Mouse (Mus musculus) kidney, postnatal 4 days (tissue): ENCODE results near the gene Dus1l.
A peak's percentile ranks its signal among the peaks of the same experiment; 100 is the strongest.
"Not testable (repeated sequence)": the region's sequence is repeated elsewhere in the genome, so short reads cannot be mapped to it uniquely, and the experiment has no call there.

Experiments
- DNase-seq, 2 experiments: peaks; one replicate each; pipeline ENCODE4 v3.0.0; 2021; ENCODE audit warnings: mixed read lengths in 2 of 2

Dus1l gene

DNA sequence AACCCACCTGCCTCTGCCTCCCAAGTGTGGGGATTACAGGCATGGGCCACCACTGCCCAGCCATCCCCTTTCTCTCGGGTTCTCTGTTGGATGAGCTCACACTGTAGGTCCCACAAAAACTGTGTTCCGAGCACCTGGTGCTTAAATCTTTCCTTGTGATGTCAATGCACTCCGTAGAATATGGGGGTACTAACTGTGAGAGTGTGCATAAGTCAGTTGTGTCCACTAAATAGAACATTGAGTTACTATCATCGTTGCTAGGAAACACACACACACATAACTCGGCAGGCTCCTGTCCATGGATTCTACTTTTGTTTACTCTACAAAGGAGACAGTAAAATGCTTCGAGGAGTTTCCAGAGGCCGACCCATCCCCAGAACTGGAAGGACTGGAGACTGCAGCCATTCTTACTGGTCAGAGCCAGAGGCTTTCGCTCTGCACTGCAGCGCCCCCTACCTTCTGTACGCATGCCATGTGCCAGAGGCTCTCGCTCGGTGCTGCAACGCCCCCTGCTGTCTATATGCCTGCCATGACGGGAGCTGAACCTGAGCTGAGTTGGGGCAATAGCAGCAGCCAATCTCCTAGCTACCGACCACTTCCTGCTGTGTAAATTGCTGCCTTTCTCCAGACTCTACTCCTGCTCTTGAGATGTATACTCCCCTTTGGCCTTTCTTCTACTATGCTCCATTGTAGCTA lies 20.3 kb downstream of the Dus1l start:
- DNase-seq, result peak; percentile 98 to 99

DNA sequence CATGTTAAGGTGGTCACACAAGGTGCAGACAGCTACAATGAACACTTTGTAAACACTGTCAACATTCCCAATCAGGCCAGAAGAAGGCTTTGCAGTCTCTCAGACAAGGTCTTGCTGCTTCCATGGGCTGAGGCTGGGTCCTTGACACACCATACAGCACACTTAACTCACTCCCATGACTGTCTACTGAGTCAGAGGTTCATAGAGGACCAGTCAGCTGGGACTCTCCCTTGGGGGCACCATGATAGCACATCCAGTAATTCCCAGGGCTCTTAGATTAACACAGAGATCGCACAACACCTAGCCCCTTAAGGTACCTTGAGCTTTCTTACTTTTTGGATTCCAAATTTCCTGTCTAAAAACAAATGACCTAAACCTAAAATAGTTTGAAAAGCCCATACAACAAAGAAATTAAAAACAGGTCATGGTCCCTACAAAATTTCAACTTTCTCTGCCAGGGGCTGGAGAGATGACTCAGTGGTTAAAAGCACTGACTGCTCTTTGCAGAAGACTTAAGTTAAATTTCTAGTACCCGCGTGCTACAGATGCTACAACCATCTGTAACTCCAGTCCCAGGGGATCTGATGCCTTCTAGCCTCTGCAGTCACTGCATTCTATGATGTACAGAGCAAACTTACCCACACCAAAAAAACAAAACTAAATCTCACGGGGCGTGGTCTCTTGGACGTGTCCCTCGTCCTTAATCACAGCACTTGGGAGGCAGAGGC lies 22.6 kb downstream of the Dus1l start:
- DNase-seq, result no peak

DNA sequence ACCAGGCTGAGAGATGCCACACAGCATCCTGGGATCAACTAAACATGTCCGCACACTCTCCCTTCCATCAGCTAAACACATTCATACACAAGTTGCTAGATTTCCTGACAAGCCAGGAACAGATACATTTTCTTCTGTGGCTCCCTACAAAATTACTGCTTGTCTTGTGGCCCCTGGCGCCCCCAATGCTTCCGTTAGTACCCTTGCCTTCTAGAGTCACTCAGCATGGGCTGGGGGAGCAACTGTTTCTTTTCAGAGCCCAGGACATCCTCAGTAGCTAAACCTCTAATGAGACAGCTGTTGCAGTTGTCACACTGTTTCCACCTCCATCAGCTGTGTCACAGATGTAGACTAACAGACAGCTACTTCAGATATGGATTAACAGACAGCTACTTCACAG lies 23.5 kb downstream of the Dus1l start:
- DNase-seq, result no peak

DNA sequence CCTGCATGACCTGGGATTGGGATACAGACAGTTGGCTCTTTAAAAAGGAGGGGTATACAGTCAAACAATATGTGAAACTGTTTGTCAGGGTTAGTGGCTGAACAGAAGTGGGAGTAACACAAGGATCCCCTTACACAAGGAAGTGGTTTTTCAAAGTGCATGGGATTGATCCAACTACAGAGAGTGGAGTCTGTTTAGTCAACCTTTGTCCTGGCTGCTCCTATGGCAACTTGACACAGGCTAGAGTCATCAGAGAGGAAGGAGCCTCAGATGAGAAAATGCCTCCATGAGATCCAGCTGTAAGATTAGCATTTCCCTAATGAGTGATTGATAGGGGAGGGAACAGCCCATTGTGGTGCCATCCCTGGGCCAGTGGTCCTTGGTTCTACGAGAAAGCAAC lies 28.0 kb downstream of the Dus1l start:
- no peak for DNase-seq

DNA sequence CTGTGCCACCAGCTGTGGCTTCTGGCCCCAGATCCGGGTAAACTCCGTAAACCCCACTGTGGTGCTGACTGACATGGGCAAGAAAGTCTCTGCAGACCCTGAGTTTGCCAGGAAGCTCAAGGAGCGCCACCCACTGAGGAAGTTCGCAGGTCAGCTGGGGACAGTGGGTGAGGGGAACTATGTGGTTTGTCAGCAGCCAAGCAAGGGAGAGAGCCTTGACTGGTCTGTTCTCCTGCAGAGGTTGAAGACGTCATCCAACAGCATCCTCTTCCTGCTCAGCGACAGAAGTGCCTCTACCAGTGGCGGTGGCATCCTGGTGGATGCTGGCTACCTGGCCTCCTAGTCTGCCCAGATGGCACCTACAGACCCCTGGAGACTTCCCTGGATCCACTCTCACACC lies 29.2 kb downstream of the Dus1l start:
- not testable (repeated sequence) for DNase-seq

DNA sequence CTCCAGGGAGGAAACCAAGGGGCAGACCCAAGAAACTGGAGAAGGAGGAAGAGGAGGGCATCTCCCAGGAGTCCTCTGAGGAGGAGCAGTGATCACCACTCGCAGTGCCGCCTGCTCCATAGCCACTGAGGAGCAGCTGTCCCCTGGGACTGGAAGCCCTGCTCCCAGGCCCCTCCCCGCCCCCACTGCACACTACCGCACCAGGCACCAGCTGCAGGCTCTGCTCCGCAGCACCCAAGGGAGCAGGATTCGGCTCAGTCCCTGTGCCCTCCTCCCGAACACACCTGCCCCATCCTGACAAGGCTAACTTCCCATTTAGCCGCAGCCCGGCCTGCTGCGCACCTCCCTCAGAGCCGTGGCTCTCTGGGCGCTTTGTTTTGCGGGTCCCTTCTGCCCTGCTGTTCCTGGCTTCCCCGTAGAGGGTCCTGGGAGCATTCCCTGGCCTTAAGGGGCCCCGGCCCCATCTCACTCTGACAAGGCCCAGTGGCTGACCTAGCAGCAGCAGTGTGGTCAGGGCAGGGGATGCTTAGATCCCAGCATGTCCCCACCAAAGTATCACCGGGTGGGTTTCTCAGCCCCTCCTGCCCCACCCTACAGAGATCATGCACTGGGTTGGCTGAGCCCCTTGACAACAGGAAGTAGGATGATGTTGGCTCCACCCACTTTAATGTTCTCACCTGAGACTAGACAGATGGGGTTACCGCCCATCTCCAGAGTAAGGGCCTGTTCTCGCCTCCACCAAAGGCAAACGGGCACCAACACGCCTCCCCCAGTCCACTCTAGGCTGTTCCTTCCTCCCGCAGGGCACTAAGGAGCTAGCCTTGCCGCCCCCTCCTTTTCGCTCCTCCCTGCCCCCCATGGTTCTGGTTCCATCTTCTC lies 32.8 kb downstream of the Dus1l start:
- DNase-seq, result not testable (repeated sequence)

DNA sequence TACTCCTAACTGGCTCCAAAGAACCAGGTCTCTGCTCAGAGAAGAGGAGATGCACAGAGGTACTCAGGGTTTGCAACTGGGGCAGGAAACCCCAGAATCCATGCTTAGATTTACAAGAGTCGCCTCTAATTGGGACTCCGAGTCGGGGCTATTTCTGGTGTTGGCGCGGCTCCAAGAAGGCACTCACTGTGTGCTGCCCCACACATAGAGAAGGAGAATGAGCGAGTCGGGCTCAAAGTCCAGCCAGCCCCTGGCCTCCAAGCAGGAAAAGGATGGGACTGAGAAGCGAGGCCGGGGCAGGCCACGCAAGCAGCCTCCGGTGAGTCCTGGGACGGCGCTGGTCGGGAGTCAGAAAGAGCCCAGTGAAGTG lies 33.5 kb downstream of the Dus1l start, which contains the start of gene Hmga1b:
TSS of gene Hmga1b (plus strand) at position 123 of the 370 bp plus-strand sequence.
- DNase-seq, result peak in 1 of 2 experiments; percentile 31

DNA sequence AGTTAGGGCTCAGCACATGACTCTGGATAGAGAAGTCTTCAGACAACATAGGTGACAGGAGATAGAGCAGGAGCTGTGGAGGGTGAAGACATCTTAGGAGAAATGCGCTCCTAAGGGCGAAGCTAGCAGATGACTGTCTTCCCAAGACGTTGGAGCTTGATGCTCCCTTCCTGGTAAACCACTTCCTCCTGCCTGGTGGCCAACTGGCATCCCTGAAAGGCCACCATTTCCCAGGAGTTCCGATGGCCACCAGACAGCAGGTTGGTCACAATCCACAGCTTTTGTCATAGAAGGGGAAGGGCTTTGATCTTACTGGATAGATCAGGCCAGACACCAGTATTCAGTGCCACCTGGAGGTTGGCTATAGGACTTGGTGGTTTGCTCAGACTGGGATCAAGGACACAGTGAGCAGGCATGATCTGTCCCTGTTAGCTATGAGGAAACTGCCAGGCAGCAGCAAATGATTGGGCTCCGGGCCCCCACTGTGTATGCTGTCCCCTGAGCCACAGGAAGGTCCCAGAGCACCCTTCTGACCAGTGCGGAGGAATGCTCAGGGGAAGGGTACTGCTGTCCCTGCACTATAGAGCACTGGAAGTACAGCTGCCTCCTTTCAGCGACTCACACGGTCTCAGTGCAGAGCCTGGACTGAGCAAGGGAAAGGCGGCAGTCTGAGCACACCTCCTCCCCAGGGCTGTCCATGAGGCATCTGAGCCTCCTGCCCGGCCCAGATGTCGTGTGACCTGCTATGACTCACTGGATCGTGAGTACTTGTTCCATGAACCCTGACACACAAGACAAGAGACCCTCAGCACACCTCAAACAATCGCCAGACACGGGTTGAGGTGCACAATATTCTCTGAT lies 34.2 kb downstream of the Dus1l start:
- no peak for DNase-seq

DNA sequence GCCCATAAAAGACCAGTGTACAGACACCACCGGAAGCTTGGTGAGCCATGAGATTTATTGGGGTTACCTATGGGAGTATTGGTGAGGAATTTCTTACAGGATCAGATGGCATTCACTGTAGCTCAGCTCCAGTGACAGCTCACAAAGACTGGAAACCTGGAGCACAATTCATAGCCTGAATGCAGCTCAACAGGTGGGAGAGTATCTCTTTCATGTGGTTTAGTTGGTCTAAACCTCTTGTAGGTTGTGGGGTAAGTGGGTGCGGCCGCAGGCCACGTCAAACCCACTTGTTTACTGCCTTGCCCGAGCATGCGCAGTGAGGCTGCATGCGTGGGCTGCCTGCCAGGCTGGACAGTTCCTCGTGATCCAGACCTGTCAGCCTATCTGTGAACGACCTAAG lies 36.0 kb downstream of the Dus1l start:
- DNase-seq, result no peak

DNA sequence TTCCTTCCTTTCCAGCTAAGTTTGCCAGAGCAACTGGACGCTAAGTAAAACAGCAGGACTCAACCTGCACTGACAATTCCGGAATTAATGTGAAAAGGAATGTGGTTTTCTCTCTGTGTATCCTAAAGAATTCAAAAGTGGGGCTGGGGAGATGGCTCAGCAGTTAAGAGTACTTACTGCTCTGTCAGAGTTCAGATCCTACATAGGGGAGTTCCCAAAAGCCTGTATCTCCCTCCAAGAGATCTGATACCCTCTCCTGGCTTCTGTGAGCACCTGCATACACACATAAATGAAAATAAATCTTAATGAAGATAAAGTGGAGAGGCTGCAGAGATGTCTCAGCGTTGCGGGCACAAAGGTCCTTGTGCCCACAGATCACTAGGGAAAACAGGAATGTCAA lies 44.6 kb downstream of the Dus1l start:
- DNase-seq, result no peak

DNA sequence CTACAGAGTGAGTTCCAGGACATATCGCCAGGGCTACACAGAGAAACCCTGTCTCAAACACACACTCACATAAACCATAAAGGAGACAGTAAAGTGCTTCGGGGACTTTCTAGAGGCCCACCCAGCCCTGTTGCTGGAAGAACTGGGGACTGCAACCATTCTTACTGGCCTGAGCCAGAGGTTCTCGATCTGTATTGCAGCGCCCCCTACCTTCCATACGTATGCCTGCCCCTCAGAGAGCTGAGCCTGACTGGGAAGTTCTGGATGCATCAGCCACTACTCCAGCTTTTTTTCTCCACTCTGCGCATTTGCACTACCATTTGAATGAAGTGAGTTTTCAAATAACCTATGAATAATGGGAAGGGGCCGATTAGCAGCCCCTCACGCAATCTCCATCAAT lies 46.8 kb downstream of the Dus1l start:
- DNase-seq, result peak; percentile 35 to 49

DNA sequence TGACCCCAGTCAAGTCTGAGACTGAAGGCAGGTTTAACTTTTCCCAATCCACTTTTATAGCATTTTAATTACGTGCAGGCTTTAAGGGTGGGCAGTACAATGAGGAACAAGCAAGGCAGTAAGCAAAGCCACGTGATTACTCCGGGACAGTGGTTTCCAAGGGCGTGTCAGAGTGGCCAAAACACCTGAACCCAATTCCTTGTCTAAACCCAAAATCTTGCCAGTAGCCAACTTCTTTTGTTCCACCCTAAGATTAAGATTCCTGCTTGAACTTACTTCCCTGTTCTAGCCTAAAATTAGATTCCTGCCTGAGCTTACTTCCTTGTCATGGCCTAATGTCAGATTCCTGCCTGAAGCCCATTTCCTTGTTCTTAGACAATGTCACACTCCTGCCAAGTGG lies 48.2 kb downstream of the Dus1l start:
- no peak for DNase-seq

DNA sequence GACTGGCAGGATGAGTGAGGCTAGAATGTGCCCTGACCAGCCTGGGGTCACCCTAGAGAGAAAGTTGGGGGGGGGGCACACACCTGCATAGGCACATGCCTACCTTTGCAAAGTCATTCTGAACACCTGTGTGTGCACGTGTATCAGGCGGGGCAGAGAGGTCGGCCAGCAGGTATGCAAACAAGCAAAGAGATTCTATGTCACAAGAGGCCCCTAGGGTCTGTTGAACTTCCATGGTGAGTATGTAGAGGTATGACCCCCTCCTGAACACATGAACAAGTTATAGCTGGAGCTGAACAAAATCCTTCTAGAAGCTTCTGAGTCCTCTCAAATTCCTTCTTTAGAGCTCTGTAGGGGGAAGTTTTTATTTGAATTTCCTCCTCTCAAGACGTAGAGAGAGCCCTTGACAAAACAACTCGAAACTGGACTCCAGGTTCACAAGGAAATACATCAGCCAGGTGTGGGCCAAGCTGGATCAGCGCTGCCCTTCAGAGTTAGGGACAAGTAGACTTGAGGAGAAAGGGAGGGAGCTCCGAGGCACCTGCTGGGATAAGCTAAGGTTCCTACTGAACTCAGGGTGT lies 52.0 kb downstream of the Dus1l start:
- DNase-seq, result no peak

DNA sequence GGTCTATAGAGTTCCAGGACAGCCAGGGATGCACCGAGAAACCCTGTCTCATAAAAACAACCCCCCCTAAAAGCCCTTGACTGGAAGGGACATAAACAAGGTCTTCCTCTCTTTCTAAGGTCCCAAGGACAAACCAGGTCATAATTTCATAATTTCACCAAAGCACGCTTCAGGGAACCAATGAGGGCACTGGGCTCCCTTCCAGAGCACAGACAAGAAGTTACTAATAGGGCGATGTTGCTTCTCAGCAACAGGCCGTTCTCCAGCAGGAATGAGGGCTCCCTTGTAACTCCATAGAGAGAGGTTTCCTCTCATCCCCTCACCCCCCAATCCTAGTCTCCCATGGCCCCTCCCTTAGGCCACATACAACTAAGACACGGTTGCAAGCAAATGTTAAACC lies 55.2 kb downstream of the Dus1l start:
- no peak for DNase-seq
